Mouse (Mus musculus): ENCODE results near the gene Rps10. TPM values are rescaled to one million over a fixed set of nuclear protein-coding genes. Genes with fewer than 3 reads are reported as not detected.
A peak's percentile ranks its signal among the peaks of the same experiment; 100 is the strongest.

Rps10 gene
- polyA plus RNA-seq, 1 experiment: not detected

DNA sequence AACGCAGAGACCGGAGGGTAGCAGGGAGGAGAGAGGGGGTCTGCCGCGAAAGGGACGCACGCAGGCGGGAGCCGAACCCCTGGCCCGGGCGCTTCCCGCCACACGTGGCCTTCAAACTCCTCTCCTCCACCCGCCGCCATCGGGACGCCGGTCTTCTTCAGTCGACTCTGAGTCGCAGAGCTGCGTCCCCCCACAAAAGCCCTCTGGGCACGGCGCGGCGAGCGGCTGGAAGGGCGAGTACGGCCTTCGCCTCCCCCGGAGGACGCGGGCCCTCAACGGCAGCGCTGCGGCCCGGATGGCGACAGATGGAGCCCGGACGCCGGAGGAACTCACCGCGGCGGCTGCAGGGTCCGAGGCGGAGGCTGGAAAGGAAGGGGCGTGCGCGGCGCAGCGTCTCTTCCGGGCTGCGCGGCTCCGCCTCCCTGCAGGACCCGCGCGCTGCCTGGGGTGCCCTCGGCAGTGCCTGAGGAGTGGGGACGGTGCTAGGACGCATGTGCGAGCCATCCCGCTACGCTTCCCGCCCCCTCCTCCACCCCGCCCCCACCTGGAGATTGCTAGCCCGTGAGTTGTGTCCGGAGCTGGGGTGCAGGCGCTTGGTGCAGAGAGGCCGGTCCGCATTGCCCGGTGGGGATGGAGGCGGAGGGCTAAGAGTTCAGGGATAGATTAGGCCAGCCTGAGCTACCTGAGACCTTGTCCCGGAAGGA, 1.4 kb downstream of the Rps10 start, which contains the start of gene RPS10-NUDT3:
Gene RPS10-NUDT3 (minus strand): TSS at position 352 of the 704 bp plus-strand sequence.
- TF ChIP-seq CTCF (IDR thresholded peaks at IDR 0.05; ENCODE audit: insufficient read depth, low read depth, low read length): no peak
- TF ChIP-seq POLR2A (IDR thresholded peaks at IDR 0.05; ENCODE audit: insufficient read depth, low read depth, low read length): peak; percentile 94
- under 1% methylated on average over 71 of the region's 72 CpGs for WGBS
- Histone ChIP-seq H3K4me3 (ENCODE audit: insufficient read depth, low read depth, low read length) (peak within 1 kb of the TSS; percentile 82), H3K27ac (ENCODE audit: insufficient read depth, low read depth, low read length) (peak within 1 kb of the TSS; percentile 56; the same call in 1 of the 2 replicates), H3K4me1 (ENCODE audit: control insufficient read depth, insufficient read depth, low read length) (peaks cover 32% of the 10 kb centered on the region)

DNA sequence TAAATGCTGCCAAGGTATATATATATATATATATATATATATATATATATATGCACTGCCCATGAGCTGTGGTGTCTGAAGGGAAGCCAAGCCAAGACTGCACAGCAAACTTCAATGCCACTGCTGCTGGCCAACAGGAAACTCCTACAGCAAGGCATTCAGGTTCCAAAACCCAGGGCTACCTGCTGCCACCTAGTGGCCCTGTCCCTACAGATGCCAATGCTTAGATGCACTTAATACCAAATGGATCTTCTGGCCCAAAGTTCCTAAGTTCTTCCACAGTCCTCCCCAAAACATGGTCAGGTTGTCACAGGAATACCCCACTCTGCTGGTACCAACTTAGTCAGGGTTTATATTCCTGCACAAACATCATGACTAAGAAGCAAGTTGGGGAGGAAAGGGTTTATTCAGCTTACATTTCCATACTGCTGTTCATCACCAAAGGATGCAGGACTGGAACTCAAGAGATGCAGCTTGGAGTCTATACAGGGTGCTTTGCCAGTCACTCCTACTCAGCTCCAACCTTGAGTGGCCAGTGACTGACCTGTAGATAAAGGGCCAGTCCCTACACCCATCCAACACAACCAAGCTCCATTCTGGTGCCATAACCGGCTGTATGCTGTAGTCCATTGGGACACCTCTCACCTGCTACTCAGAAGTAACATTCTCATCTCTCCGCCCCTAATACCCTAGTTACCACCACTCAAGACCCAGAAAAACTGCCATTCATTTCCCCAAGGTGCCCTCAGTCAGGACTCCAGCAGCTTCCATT, 7.0 kb downstream of the Rps10 start:
- H3K27ac ChIP-seq (ENCODE audit: insufficient read depth, low read depth, low read length): no peak overlapping the region
- peaks cover 9% of the 10 kb centered on the region; the same call in 1 of the 2 replicates for H3K4me1 ChIP-seq (ENCODE audit: control insufficient read depth, insufficient read depth, low read length)
- no peak overlapping the region for H3K4me3 ChIP-seq (ENCODE audit: insufficient read depth, low read depth, low read length)
- TF ChIP-seq POLR2A (IDR thresholded peaks at IDR 0.05; ENCODE audit: insufficient read depth, low read depth, low read length): no peak
- no peak for TF ChIP-seq CTCF (IDR thresholded peaks at IDR 0.05; ENCODE audit: insufficient read depth, low read depth, low read length)
- WGBS: 66% methylated on average over 2 of the region's 2 CpGs

DNA sequence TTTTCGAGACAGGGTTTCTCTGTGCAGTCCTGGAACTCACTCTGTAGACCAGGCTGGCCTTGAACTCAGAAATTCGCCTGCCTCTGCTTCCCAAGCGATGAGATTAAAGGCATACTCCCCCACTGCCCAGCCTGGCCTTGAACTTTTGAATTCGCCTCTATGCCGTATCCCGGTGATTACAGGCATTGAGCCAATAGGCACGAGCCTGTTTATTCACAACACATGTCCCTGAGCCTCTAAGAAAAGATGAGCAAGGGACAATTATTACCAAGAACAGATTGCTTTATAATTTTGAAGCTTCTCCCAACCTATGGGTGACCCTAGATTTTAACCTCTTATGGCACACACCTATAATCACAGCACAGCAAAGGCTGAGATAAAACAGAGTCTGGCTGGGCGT, 8.1 kb downstream of the Rps10 start:
- Histone ChIP-seq H3K27ac (ENCODE audit: insufficient read depth, low read depth, low read length) (no peak overlapping the region), H3K4me3 (ENCODE audit: insufficient read depth, low read depth, low read length) (no peak overlapping the region), H3K4me1 (ENCODE audit: control insufficient read depth, insufficient read depth, low read length) (peaks cover 2% of the 10 kb centered on the region; the same call in 1 of the 2 replicates)
- TF ChIP-seq CTCF (IDR thresholded peaks at IDR 0.05; ENCODE audit: insufficient read depth, low read depth, low read length): no peak
- TF ChIP-seq POLR2A (IDR thresholded peaks at IDR 0.05; ENCODE audit: insufficient read depth, low read depth, low read length): no peak
- 86% methylated on average over 8 of the region's 8 CpGs for WGBS

DNA sequence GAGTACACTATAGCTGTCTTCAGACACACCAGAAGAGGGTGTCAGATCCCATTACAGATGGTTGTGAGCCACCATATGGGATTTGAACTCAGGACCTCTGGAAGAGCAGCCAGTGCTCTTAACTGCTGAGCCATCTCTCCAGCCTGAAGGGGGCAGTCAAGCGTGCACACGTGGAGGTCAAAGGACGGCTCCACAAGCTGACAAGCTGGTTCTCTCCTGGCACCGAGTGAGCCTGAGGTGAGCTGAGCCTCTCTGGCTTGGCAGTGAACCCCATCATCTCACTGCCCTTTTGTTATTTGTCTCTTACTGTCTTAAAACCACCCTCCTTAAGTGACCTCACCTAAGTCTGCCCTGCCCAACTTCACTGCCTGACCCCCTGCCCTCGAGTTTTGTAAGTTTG, 9.0 kb downstream of the Rps10 start:
- Histone ChIP-seq H3K4me1 (ENCODE audit: control insufficient read depth, insufficient read depth, low read length) (no peaks in the 10 kb centered on the region), H3K4me3 (ENCODE audit: insufficient read depth, low read depth, low read length) (no peak overlapping the region), H3K27ac (ENCODE audit: insufficient read depth, low read depth, low read length) (no peak overlapping the region)
- no peak for TF ChIP-seq POLR2A (IDR thresholded peaks at IDR 0.05; ENCODE audit: insufficient read depth, low read depth, low read length)
- no peak for TF ChIP-seq CTCF (IDR thresholded peaks at IDR 0.05; ENCODE audit: insufficient read depth, low read depth, low read length)
- WGBS: 40% methylated on average over 5 of the region's 5 CpGs

DNA sequence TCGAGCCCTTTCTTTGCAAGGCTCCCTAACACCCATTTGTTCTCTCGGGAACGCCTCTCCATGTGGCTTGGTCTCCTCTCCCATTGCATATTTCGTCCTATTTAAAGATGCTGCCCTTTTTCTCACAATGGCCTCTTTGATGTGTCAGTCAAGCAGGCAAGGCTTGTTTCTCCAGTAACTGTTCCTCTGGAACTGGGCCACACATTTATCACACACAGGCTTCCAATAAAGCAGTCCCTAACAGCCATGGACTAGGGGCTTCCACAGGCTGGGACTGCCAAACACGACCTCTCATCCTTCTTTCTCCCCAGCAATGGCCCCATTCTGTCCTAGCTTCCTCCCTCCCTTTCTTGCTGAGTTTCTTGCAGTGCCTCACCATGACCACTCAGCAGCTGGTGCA, 9.8 kb downstream of the Rps10 start:
- 0 out of 2 replicates have a peak overlapping the region, but pooled peaks have one; percentile 20 for H3K27ac ChIP-seq (ENCODE audit: insufficient read depth, low read depth, low read length)
- WGBS: 31% methylated on average over 5 of the region's 5 CpGs

DNA sequence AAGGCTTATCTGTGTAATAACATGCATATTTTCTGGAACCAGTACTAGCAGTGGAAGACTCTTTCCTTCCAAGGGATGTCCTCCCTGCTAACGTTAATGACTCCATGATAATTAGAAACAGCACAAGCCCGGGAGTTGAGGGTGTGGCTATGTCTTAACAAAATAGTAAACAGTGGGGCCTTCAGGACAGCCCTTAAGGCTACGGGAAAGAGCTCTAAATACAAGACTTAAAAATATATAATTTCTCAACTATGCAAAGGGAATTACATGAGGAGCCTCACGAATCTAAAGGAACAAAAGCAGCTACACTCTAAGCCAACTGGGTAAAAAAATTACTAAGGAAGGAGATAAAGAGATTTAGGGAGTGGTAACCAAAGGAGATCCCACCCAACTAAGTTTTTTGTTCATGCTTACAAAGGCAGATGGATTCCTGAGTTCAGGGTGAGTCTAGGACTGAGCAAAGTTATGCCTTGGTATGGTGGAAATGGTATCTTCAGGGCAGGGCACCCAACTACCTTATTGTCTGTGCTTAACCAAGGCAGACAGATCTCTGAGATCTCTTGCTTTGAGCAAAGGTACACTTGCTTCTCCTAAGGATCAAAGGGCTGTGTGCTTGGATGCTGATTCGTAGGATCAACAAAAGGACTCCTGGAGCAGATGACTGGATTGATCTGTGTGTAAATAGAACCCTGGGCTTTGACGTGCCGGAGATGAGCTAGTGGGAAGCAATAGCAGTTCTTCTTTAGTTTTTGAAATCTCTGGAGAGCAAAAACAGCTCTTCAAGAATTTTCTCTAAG, 10.8 kb downstream of the Rps10 start:
- H3K4me3 ChIP-seq (ENCODE audit: insufficient read depth, low read depth, low read length): no peak overlapping the region
- H3K27ac ChIP-seq (ENCODE audit: insufficient read depth, low read depth, low read length): no peak overlapping the region
- peaks cover under 1% of the 10 kb centered on the region for H3K4me1 ChIP-seq (ENCODE audit: control insufficient read depth, insufficient read depth, low read length)
- 46% methylated on average over 7 of the region's 7 CpGs for WGBS
- no peak for TF ChIP-seq CTCF (IDR thresholded peaks at IDR 0.05; ENCODE audit: insufficient read depth, low read depth, low read length)

More for the DNA sequence above, 9.8 kb downstream of the Rps10 start:
- H3K4me1 ChIP-seq (ENCODE audit: control insufficient read depth, insufficient read depth, low read length): no peaks in the 10 kb centered on the region
- H3K4me3 ChIP-seq (ENCODE audit: insufficient read depth, low read depth, low read length): no peak overlapping the region
- no peak for TF ChIP-seq CTCF (IDR thresholded peaks at IDR 0.05; ENCODE audit: insufficient read depth, low read depth, low read length)
- no peak for TF ChIP-seq POLR2A (IDR thresholded peaks at IDR 0.05; ENCODE audit: insufficient read depth, low read depth, low read length)

DNA sequence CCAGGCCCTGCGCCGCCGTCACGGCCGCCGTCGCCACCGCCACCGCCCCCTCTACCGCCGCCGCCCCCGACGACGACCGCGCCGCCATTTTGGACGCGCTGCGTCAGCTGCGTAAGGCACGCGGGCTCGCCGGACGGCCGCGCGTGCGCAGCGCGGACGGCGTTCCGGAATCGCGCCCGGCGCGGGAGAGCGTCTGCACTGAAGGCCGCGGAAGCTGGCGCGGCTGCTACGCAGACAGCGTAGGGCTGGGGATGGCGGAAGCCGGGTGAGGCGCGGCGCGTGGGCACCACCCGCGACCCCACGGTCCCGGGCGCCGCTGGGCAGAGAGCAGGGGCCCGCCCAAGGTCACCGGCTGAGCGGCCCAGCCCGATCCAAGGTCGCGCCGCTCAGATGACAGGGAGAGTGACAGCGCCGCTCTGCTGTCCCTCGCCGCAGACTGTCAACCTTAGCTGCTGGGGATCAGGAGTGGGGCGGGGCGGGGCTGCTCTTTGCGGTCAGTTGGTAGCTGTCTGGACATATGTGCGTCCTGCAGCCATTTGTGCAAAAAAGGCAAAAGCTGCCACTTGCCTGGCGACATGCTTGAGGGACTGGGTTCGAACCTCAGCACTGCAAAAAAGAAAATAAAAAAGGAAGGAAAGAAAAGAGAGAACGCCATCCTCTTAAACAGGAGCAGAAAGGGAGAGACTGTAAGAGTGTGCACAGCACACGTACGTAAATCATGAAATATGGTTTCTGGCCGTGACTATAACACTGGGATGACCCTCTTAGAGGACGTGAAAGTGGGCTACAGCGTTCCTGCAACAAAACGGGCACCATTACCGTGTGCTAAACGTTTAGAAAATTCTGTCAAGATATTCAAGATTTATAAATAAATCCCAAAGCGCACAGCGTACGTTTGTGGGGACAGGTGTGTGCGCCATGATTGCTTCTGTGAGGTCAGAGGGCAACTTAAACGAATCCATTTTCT, 12.8 kb downstream of the Rps10 start, which contains the start of gene Nudt3:
Gene Nudt3 (minus strand): TSS at position 136 of the 967 bp plus-strand sequence.
- Histone ChIP-seq H3K4me3 (ENCODE audit: insufficient read depth, low read depth, low read length) (peak within 1 kb of the TSS; percentile 73), H3K4me1 (ENCODE audit: control insufficient read depth, insufficient read depth, low read length) (peaks cover 5% of the 10 kb centered on the region), H3K27ac (ENCODE audit: insufficient read depth, low read depth, low read length) (peak within 1 kb of the TSS; percentile 86)
- 8% methylated on average over 91 of the region's 91 CpGs for WGBS
- TF ChIP-seq POLR2A (IDR thresholded peaks at IDR 0.05; ENCODE audit: insufficient read depth, low read depth, low read length) (peak; percentile 94), CTCF (IDR thresholded peaks at IDR 0.05; ENCODE audit: insufficient read depth, low read depth, low read length) (no peak)

Data from olfactory bulb, adult 2 months (tissue).